Mouse (Mus musculus): ENCODE data around the gene Gm11009. TPM values are rescaled to one million over a fixed set of nuclear protein-coding genes. Genes with fewer than 3 reads are reported as not detected.
"Not testable (repeated sequence)": the region's sequence is repeated elsewhere in the genome, so short reads cannot be mapped to it uniquely, and the experiment has no call there.

Gene Gm11009
- not detected in 3 replicates for total RNA-seq (2017)

GRCm38 (mm10) chr2:176319394-176319793 is at the start of gene Gm11009:
Gene Gm11009 (minus strand): TSS chr2:176319494.
- not testable (repeated sequence) for ATAC-seq (replicated peaks; ENCODE audit: insufficient number of reproducible peaks, low FRiP score, low TSS enrichment, poor library complexity, severe bottlenecking)

Other genes starting within 250 kb of the Gm11009 start
- not detected in 3 replicates for gene Gm2004, start 169.7 kb downstream of the Gm11009 start, total RNA-seq (2017)
- gene 2210418O10Rik, start 92.9 kb downstream of the Gm11009 start, total RNA-seq (2017), result 0.67 to 1.9 TPM (median 1.7 TPM) in 3 replicates
- 1.7 TPM in 1 of 3 replicates, not detected in the others for gene Gm14435, start 104.1 kb upstream of the Gm11009 start, total RNA-seq (2017)
- gene Gm14434, start 167.3 kb upstream of the Gm11009 start, total RNA-seq (2017), result not detected in 3 replicates
- not detected in 3 replicates for gene Zfp967, start 201.6 kb upstream of the Gm11009 start, total RNA-seq (2017)

Measured in monocyte, adult 5-6 weeks (primary cell).